Mouse (Mus musculus): ENCODE measurements around the gene Pou3f1. TPM values are rescaled to one million over a fixed set of nuclear protein-coding genes. Genes with fewer than 3 reads are reported as not detected.
"Not testable (repeated sequence)": the region's sequence is repeated elsewhere in the genome, so short reads cannot be mapped to it uniquely, and the experiment has no call there.

The Pou3f1 gene
- polyA plus RNA-seq, 1 experiment from 2014 or later, result 0.13 TPM

GRCm38 (mm10) chr4:124701052-124701845 lies 44.6 kb downstream of the Pou3f1 start:
- 0 out of 2 replicates have a peak, but pooled peaks have one; percentile 2 for ATAC-seq (ENCODE audit: insufficient read depth, low FRiP score)
- Histone ChIP-seq H3K9ac (ENCODE audit: low read length) (peak overlapping the region; percentile 97), H3K27me3 (ENCODE audit: control insufficient read depth, insufficient read depth, low read length) (no peaks in the 10 kb centered on the region), H3K4me1 (ENCODE audit: control insufficient read depth, insufficient read depth, low read length) (peaks cover 39% of the 10 kb centered on the region), H3K4me3 (replicated peaks; ENCODE audit: low read length) (peak overlapping the region; percentile 92), H3K36me3 (ENCODE audit: control insufficient read depth, insufficient read depth, low read length) (0 out of 2 replicates have a peak, but pooled peaks cover 4% of the 10 kb centered on the region), H3K27ac (ENCODE audit: low read length) (peak overlapping the region; percentile 95), H3K9me3 (replicated peaks; ENCODE audit: control insufficient read depth, low read length) (no peaks in the 10 kb centered on the region), H3K4me2 (ENCODE audit: low read depth, low read length) (peak overlapping the region; percentile 82)
- WGBS, result 6% methylated on average over 22 of the region's 22 CpGs

DNA sequence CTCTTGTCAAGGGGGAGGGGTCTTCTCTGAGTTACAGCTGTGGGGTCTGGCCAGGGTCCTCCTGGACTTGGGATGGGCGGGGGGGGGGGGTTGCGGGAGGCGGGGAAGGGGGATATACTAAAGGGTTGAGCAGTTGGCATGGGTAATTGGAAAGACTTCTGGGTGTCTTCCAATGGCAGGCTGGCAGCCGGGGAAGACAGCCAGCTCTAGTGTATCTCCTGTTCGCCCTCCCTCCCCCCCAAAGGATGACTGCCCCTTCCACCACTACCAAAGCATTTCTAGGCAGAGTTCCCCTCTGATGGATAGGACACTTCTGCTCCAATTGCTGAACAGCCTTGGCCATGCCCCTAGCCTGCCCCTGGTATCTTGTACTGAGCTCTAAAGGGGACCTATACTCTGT lies 45.3 kb downstream of the Pou3f1 start:
- peak overlapping the region; percentile 95 for H3K27ac ChIP-seq (ENCODE audit: low read length)
- H3K36me3 ChIP-seq (ENCODE audit: control insufficient read depth, insufficient read depth, low read length), result 0 out of 2 replicates have a peak, but pooled peaks cover 4% of the 10 kb centered on the region
- ATAC-seq (ENCODE audit: insufficient read depth, low FRiP score), result no peak
- WGBS, result 25% methylated on average over 5 of the region's 5 CpGs
- H3K4me2 ChIP-seq (ENCODE audit: low read depth, low read length), result peak overlapping the region; percentile 82
- peak overlapping the region; percentile 97 for H3K9ac ChIP-seq (ENCODE audit: low read length)
- no peaks in the 10 kb centered on the region for H3K9me3 ChIP-seq (replicated peaks; ENCODE audit: control insufficient read depth, low read length)
- H3K27me3 ChIP-seq (ENCODE audit: control insufficient read depth, insufficient read depth, low read length), result no peaks in the 10 kb centered on the region
- peak overlapping the region; percentile 92 for H3K4me3 ChIP-seq (replicated peaks; ENCODE audit: low read length)
- peaks cover 39% of the 10 kb centered on the region for H3K4me1 ChIP-seq (ENCODE audit: control insufficient read depth, insufficient read depth, low read length)

GRCm38 (mm10) chr4:124703406-124703805 lies 46.8 kb downstream of the Pou3f1 start:
- peak overlapping the region; percentile 9 for H3K4me3 ChIP-seq (replicated peaks; ENCODE audit: low read length)
- H3K9ac ChIP-seq (ENCODE audit: low read length), result peak overlapping the region; percentile 71
- peaks cover 39% of the 10 kb centered on the region for H3K4me1 ChIP-seq (ENCODE audit: control insufficient read depth, insufficient read depth, low read length)
- H3K27ac ChIP-seq (ENCODE audit: low read length), result peak overlapping the region; percentile 91
- ATAC-seq (ENCODE audit: insufficient read depth, low FRiP score), result no peak
- H3K27me3 ChIP-seq (ENCODE audit: control insufficient read depth, insufficient read depth, low read length), result no peaks in the 10 kb centered on the region
- WGBS, result 16% methylated on average over 2 of the region's 2 CpGs
- H3K36me3 ChIP-seq (ENCODE audit: control insufficient read depth, insufficient read depth, low read length), result 0 out of 2 replicates have a peak, but pooled peaks cover 4% of the 10 kb centered on the region
- H3K4me2 ChIP-seq (ENCODE audit: low read depth, low read length), result peak overlapping the region; percentile 36
- no peaks in the 10 kb centered on the region for H3K9me3 ChIP-seq (replicated peaks; ENCODE audit: control insufficient read depth, low read length)

DNA sequence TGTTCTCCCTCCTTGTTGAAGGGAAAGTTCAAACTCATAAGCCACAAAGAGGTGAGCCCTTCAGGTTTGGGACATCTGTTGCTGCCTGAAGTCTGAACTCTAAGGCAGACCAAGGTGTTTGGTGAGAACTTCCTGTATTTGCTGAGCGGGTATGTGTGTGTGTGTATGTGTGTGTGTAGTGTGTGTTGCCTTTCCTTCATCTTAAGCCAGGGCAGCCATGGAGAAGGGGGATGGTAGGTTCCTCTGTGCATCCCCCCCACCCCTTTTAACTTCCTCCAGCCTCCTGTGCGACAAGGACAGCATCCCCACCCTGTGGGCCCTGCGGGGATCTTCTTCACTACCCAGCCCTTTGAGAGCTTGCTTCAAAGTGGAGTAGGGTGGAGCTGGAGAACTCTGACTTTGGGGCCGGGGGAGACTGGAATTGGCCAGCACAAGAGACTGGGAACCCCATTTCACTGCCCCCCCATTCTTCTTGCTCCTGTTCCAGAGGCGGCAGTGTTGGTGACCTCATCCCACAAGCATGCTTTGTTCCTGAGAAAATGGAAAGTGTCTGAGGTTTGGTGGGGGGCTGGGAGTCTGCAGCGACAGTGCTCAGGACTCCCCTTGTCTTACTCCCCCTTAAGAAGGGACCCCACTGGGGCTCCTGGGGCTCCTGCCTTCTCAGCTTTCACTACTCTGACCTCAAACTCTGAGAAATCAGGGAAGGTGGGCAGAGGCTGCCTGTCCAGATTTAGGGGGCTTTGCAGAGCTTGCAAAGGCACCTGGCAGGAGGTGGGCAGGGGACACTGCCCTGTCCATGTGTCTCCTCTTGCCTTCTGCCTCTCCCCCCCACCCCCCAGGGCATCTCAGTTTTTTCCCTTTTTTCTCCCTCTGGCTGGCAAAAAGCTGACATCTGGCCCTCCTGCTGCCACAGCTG lies 47.5 kb downstream of the Pou3f1 start:
- Histone ChIP-seq H3K9me3 (replicated peaks; ENCODE audit: control insufficient read depth, low read length) (no peaks in the 10 kb centered on the region), H3K4me1 (ENCODE audit: control insufficient read depth, insufficient read depth, low read length) (peaks cover 39% of the 10 kb centered on the region), H3K4me2 (ENCODE audit: low read depth, low read length) (peak overlapping the region; percentile 36), H3K27ac (ENCODE audit: low read length) (peak overlapping the region; percentile 91), H3K4me3 (replicated peaks; ENCODE audit: low read length) (peak overlapping the region; percentile 9), H3K27me3 (ENCODE audit: control insufficient read depth, insufficient read depth, low read length) (no peaks in the 10 kb centered on the region), H3K36me3 (ENCODE audit: control insufficient read depth, insufficient read depth, low read length) (0 out of 2 replicates have a peak, but pooled peaks cover 4% of the 10 kb centered on the region), H3K9ac (ENCODE audit: low read length) (peak overlapping the region; percentile 71)
- 8% methylated on average over 6 of the region's 6 CpGs for WGBS
- no peak for ATAC-seq (ENCODE audit: insufficient read depth, low FRiP score)

DNA sequence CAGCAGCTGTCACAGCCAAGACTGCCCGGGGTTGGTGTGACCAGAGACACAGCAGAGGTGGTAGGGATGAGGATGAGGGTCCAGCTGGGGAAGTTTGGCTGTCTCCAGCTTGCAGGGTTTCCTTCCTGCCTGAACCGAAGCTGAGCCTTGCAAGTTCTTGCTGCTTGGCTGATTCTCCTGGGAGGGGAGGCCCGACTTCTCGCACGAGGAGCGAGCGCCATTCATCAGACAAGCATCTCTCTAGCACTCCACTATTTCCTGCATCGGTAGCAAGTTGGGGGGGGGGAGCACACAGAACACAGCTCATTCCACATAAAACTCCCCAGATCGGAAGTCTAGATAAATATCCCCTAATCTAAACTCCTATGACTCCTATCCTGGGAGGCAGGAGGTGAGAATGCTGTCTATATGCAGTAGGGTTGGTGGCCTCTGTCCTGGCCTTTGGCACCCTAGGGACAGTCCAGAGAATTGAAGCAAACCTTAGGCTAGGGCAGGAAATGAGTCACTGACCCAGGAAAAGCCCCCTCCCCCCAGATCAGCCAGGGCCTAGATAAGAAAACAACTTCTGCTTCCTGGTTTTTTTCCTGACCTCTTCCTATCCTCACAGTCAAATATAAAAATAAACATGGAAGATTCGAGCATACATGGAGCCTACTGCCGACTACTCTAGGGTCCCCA lies 48.3 kb downstream of the Pou3f1 start:
- 13% methylated on average over 11 of the region's 11 CpGs for WGBS
- Histone ChIP-seq H3K27me3 (ENCODE audit: control insufficient read depth, insufficient read depth, low read length) (no peaks in the 10 kb centered on the region), H3K9me3 (replicated peaks; ENCODE audit: control insufficient read depth, low read length) (no peaks in the 10 kb centered on the region), H3K4me2 (ENCODE audit: low read depth, low read length) (peak overlapping the region; percentile 36), H3K4me1 (ENCODE audit: control insufficient read depth, insufficient read depth, low read length) (peaks cover 41% of the 10 kb centered on the region), H3K4me3 (replicated peaks; ENCODE audit: low read length) (peak overlapping the region; percentile 9), H3K27ac (ENCODE audit: low read length) (peak overlapping the region; percentile 91), H3K36me3 (ENCODE audit: control insufficient read depth, insufficient read depth, low read length) (0 out of 2 replicates have a peak, but pooled peaks cover 4% of the 10 kb centered on the region), H3K9ac (ENCODE audit: low read length) (peak overlapping the region; percentile 71)
- ATAC-seq (ENCODE audit: insufficient read depth, low FRiP score), result no peak

- no peak for ATAC-seq (ENCODE audit: insufficient read depth, low FRiP score)
- Histone ChIP-seq H3K9ac (ENCODE audit: low read length) (no peak overlapping the region), H3K4me3 (replicated peaks; ENCODE audit: low read length) (no peak overlapping the region), H3K4me2 (ENCODE audit: low read depth, low read length) (no peak overlapping the region), H3K27me3 (ENCODE audit: control insufficient read depth, insufficient read depth, low read length) (no peaks in the 10 kb centered on the region), H3K36me3 (ENCODE audit: control insufficient read depth, insufficient read depth, low read length) (0 out of 2 replicates have a peak, but pooled peaks cover 4% of the 10 kb centered on the region), H3K9me3 (replicated peaks; ENCODE audit: control insufficient read depth, low read length) (no peaks in the 10 kb centered on the region), H3K4me1 (ENCODE audit: control insufficient read depth, insufficient read depth, low read length) (peaks cover 47% of the 10 kb centered on the region), H3K27ac (ENCODE audit: low read length) (peak overlapping the region; percentile 91)
- WGBS, result 86% methylated on average over 23 of the region's 23 CpGs
Measured at GRCm38 (mm10) chr4:124705661-124706269, 49.2 kb downstream of the Pou3f1 start.

DNA sequence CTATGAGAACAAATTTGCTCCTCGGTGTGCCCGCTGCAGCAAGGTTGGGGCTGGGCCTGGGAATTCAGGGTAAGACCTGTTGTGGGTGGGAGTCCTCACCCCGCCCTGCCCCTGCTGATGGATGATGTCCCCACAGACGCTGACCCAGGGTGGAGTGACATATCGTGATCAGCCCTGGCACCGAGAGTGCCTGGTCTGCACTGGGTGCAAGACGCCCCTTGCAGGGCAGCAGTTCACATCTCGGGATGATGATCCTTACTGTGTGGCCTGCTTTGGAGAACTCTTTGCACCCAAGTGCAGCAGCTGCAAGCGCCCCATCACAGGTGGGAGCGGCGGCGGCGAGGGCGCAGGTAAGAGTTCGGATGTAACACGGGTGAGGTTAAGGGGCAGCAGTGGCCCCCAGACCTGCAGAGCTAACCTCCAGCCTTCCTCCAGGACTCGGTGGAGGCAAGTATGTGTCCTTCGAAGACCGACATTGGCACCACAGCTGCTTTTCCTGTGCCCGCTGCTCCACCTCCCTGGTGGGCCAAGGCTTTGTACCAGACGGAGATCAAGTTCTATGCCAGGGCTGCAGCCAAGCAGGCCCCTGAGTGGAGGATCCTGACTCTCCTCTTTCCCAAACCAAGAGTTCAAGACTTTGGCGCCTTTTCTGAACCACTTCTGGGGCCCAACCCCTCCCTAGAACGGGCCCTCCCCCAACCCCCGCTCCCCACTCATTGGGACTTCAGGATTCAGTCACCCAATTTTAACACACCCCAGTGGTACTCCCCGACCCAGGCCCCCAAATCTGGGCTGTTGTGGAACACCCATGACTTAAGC lies 51.0 kb downstream of the Pou3f1 start:
- WGBS, result 89% methylated on average over 25 of the region's 25 CpGs

GRCm38 (mm10) chr4:124708200-124708517 lies 51.6 kb downstream of the Pou3f1 start:
- Histone ChIP-seq H3K4me1 (ENCODE audit: control insufficient read depth, insufficient read depth, low read length) (peaks cover 41% of the 10 kb centered on the region), H3K4me2 (ENCODE audit: low read depth, low read length) (peak overlapping the region; percentile 74), H3K4me3 (replicated peaks; ENCODE audit: low read length) (peak overlapping the region; percentile 45; the same call in 1 of the 2 replicates), H3K9ac (ENCODE audit: low read length) (peak overlapping the region; percentile 70), H3K27ac (ENCODE audit: low read length) (peak overlapping the region; percentile 99)
- not testable (repeated sequence) for H3K27me3 ChIP-seq (ENCODE audit: control insufficient read depth, insufficient read depth, low read length); H3K36me3 ChIP-seq (ENCODE audit: control insufficient read depth, insufficient read depth, low read length); ATAC-seq (ENCODE audit: insufficient read depth, low FRiP score); H3K9me3 ChIP-seq (replicated peaks; ENCODE audit: control insufficient read depth, low read length)
- 8% methylated on average over 1 of the region's 1 CpGs for WGBS

More for the DNA sequence above, 51.0 kb downstream of the Pou3f1 start:
- H3K36me3 ChIP-seq (ENCODE audit: control insufficient read depth, insufficient read depth, low read length); H3K9ac ChIP-seq (ENCODE audit: low read length); H3K27me3 ChIP-seq (ENCODE audit: control insufficient read depth, insufficient read depth, low read length); ATAC-seq (ENCODE audit: insufficient read depth, low FRiP score); H3K4me2 ChIP-seq (ENCODE audit: low read depth, low read length); H3K9me3 ChIP-seq (replicated peaks; ENCODE audit: control insufficient read depth, low read length); H3K4me3 ChIP-seq (replicated peaks; ENCODE audit: low read length): not testable (repeated sequence)
- Histone ChIP-seq H3K27ac (ENCODE audit: low read length) (peak overlapping the region; percentile 99), H3K4me1 (ENCODE audit: control insufficient read depth, insufficient read depth, low read length) (peaks cover 45% of the 10 kb centered on the region)
